Mouse (Mus musculus): ENCODE results near the gene Shank2. TPM values are rescaled to one million over a fixed set of nuclear protein-coding genes. Genes with fewer than 3 reads are reported as not detected.

Shank2 gene
- polyA plus RNA-seq, 1 experiment: 2.0 TPM

DNA sequence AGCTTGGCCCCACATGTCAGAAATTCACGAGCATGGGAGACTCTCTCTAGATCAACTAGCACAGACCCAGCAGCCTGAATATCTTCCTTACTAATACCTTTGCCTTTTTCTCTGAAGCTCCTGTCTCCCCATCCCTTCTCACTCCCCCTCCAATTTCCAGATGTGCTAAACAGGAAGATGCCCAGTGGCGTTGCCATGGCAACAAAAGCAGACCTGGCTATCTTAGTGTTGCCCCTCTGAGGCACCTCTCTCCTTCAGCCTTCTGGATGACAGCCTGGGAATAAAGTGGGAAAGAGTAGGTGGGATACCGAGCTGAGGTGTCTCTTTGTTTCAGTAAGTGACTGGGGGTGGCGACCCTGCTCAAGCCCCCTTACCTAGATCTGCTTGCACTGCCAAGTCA, 146.4 kb downstream of the Shank2 start:
- TF ChIP-seq CTCF (IDR thresholded peaks at IDR 0.05; ENCODE audit: control insufficient read depth, insufficient read depth, low read length) (no peak), POLR2A (IDR thresholded peaks at IDR 0.05; ENCODE audit: borderline replicate concordance, control insufficient read depth, low read depth, low read length) (no peak)
- 69% methylated on average over 4 of the region's 4 CpGs for WGBS
- no peaks in the 10 kb centered on the region for H3K4me1 ChIP-seq (ENCODE audit: control insufficient read depth, insufficient read depth, low read length)
- H3K4me3 ChIP-seq (replicated peaks; ENCODE audit: control insufficient read depth, low read depth, low read length): no peak overlapping the region
- H3K27ac ChIP-seq (ENCODE audit: control insufficient read depth, insufficient read depth, low read depth, low read length, poor library complexity): no peak overlapping the region

- TF ChIP-seq POLR2A (IDR thresholded peaks at IDR 0.05; ENCODE audit: borderline replicate concordance, control insufficient read depth, low read depth, low read length): no peak
- TF ChIP-seq CTCF (IDR thresholded peaks at IDR 0.05; ENCODE audit: control insufficient read depth, insufficient read depth, low read length): no peak
- 78% methylated on average over 4 of the region's 4 CpGs for WGBS
- H3K4me1 ChIP-seq (ENCODE audit: control insufficient read depth, insufficient read depth, low read length): no peaks in the 10 kb centered on the region
- H3K4me3 ChIP-seq (replicated peaks; ENCODE audit: control insufficient read depth, low read depth, low read length): no peak overlapping the region
- no peak overlapping the region for H3K27ac ChIP-seq (ENCODE audit: control insufficient read depth, insufficient read depth, low read depth, low read length, poor library complexity)
Measured at GRCm38 (mm10) chr7:144153124-144153523, 151.4 kb downstream of the Shank2 start.

DNA sequence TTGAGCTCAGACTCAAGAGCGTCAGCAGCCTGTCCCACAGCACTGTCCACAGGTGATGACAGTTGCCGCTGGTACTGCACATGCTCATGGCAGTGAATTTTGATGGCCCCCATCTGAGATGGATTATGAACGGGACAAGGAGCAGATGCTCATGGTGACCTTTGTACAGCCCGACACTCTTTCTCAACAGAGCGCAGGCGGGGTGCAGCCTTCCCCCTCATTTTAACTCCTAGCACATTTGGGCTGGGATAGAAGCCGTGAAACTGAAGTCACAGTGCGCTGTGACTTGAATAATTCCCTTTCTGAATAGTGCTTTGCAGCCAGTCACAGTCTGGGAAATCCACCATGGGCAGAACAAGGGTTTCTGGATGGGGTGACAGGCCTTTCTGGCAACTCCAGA, 152.0 kb downstream of the Shank2 start:
- no peak for TF ChIP-seq POLR2A (IDR thresholded peaks at IDR 0.05; ENCODE audit: borderline replicate concordance, control insufficient read depth, low read depth, low read length)
- no peak for TF ChIP-seq CTCF (IDR thresholded peaks at IDR 0.05; ENCODE audit: control insufficient read depth, insufficient read depth, low read length)
- no peak overlapping the region for H3K27ac ChIP-seq (ENCODE audit: control insufficient read depth, insufficient read depth, low read depth, low read length, poor library complexity)
- no peaks in the 10 kb centered on the region for H3K4me1 ChIP-seq (ENCODE audit: control insufficient read depth, insufficient read depth, low read length)
- 79% methylated on average over 8 of the region's 8 CpGs for WGBS
- H3K4me3 ChIP-seq (replicated peaks; ENCODE audit: control insufficient read depth, low read depth, low read length): no peak overlapping the region

GRCm38 (mm10) chr7:144157936-144158335, 156.2 kb downstream of the Shank2 start:
- Histone ChIP-seq H3K27ac (ENCODE audit: control insufficient read depth, insufficient read depth, low read depth, low read length, poor library complexity) (no peak overlapping the region), H3K4me1 (ENCODE audit: control insufficient read depth, insufficient read depth, low read length) (no peaks in the 10 kb centered on the region), H3K4me3 (replicated peaks; ENCODE audit: control insufficient read depth, low read depth, low read length) (no peak overlapping the region)
- WGBS: 79% methylated on average over 8 of the region's 8 CpGs
- TF ChIP-seq CTCF (IDR thresholded peaks at IDR 0.05; ENCODE audit: control insufficient read depth, insufficient read depth, low read length): no peak

DNA sequence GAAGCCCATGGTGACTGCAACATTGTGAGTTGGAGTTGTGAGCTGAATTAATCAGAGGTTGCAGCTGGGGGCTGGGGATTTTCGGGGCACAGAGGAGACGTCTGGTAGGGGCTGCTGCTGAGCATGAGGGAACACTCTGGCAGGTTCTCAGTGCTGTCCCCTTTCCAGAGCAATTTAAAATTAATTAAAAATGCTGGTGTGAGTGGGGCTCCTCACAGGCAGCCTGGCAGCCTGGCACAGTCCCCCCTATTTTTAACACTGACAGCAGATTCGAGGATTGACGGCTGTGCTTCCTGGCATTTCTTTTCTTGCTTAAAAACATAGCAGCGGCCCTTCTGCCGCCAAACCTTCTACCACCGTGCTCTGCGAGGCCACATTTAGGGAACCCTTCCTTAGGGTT, 157.8 kb downstream of the Shank2 start:
- 69% methylated on average over 8 of the region's 8 CpGs for WGBS

DNA sequence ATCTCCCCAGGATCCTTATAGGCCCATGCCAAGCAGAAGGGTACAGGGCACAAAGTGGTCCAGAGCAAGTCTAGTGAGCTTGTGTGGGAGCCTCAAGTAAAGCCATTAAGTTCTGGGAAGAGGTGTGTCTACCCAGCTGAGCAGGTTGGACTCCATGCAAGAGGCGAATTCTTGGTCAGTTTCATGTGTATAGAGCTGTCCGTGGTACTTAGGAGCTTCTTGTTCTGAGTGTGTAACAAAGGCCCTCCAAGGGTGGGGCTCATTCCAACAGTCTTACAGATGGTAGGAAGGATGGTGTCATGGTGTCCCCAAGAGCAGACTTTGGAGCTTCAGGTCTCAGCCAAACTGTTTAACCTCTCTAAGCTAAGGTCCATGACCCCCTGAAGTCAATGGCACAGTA, 158.3 kb downstream of the Shank2 start:
- H3K4me3 ChIP-seq (replicated peaks; ENCODE audit: control insufficient read depth, low read depth, low read length): no peak overlapping the region
- TF ChIP-seq POLR2A (IDR thresholded peaks at IDR 0.05; ENCODE audit: borderline replicate concordance, control insufficient read depth, low read depth, low read length) (no peak), CTCF (IDR thresholded peaks at IDR 0.05; ENCODE audit: control insufficient read depth, insufficient read depth, low read length) (no peak)
- H3K27ac ChIP-seq (ENCODE audit: control insufficient read depth, insufficient read depth, low read depth, low read length, poor library complexity): no peak overlapping the region
- WGBS: 48% methylated on average over 2 of the region's 2 CpGs
- H3K4me1 ChIP-seq (ENCODE audit: control insufficient read depth, insufficient read depth, low read length): no peaks in the 10 kb centered on the region

More for the DNA sequence above, 157.8 kb downstream of the Shank2 start:
- no peaks in the 10 kb centered on the region for H3K4me1 ChIP-seq (ENCODE audit: control insufficient read depth, insufficient read depth, low read length)
- TF ChIP-seq CTCF (IDR thresholded peaks at IDR 0.05; ENCODE audit: control insufficient read depth, insufficient read depth, low read length): no peak
- TF ChIP-seq POLR2A (IDR thresholded peaks at IDR 0.05; ENCODE audit: borderline replicate concordance, control insufficient read depth, low read depth, low read length): no peak
- H3K27ac ChIP-seq (ENCODE audit: control insufficient read depth, insufficient read depth, low read depth, low read length, poor library complexity): no peak overlapping the region
- H3K4me3 ChIP-seq (replicated peaks; ENCODE audit: control insufficient read depth, low read depth, low read length): no peak overlapping the region

GRCm38 (mm10) chr7:144160646-144161249, 159.0 kb downstream of the Shank2 start:
- Histone ChIP-seq H3K4me1 (ENCODE audit: control insufficient read depth, insufficient read depth, low read length) (no peaks in the 10 kb centered on the region), H3K27ac (ENCODE audit: control insufficient read depth, insufficient read depth, low read depth, low read length, poor library complexity) (no peak overlapping the region), H3K4me3 (replicated peaks; ENCODE audit: control insufficient read depth, low read depth, low read length) (no peak overlapping the region)
- TF ChIP-seq POLR2A (IDR thresholded peaks at IDR 0.05; ENCODE audit: borderline replicate concordance, control insufficient read depth, low read depth, low read length) (no peak), CTCF (IDR thresholded peaks at IDR 0.05; ENCODE audit: control insufficient read depth, insufficient read depth, low read length) (no peak)
- 78% methylated on average over 15 of the region's 15 CpGs for WGBS

GRCm38 (mm10) chr7:144170272-144170671, 168.5 kb downstream of the Shank2 start:
- no peaks in the 10 kb centered on the region for H3K4me1 ChIP-seq (ENCODE audit: control insufficient read depth, insufficient read depth, low read length)
- TF ChIP-seq CTCF (IDR thresholded peaks at IDR 0.05; ENCODE audit: control insufficient read depth, insufficient read depth, low read length) (no peak), POLR2A (IDR thresholded peaks at IDR 0.05; ENCODE audit: borderline replicate concordance, control insufficient read depth, low read depth, low read length) (no peak)
- H3K27ac ChIP-seq (ENCODE audit: control insufficient read depth, insufficient read depth, low read depth, low read length, poor library complexity): no peak overlapping the region
- no peak overlapping the region for H3K4me3 ChIP-seq (replicated peaks; ENCODE audit: control insufficient read depth, low read depth, low read length)
- WGBS: 72% methylated on average over 5 of the region's 5 CpGs

DNA sequence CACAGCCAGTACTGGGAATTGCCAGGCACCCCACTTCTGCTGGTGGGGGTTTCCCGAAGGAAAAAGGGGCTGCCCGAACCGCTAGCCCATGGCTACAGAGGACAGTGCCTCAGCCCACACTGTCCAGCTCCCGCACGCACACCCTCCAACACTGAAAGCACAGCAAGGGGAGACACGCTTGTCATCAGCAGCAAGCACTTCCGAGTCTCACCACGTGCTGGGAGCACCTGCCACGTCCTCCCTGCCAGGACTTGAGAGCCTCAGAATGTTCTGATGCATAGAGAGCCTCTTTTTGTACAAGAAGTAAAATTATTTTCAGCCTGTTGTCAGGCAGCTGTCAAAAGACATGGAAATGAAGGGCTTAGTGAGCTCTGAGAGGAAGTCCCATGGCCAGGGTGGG, 169.0 kb downstream of the Shank2 start:
- WGBS: 80% methylated on average over 9 of the region's 9 CpGs
- no peak for TF ChIP-seq CTCF (IDR thresholded peaks at IDR 0.05; ENCODE audit: control insufficient read depth, insufficient read depth, low read length)
- no peak for TF ChIP-seq POLR2A (IDR thresholded peaks at IDR 0.05; ENCODE audit: borderline replicate concordance, control insufficient read depth, low read depth, low read length)

More for the DNA sequence above, 169.0 kb downstream of the Shank2 start:
- no peak overlapping the region for H3K27ac ChIP-seq (ENCODE audit: control insufficient read depth, insufficient read depth, low read depth, low read length, poor library complexity)
- no peaks in the 10 kb centered on the region for H3K4me1 ChIP-seq (ENCODE audit: control insufficient read depth, insufficient read depth, low read length)
- no peak overlapping the region for H3K4me3 ChIP-seq (replicated peaks; ENCODE audit: control insufficient read depth, low read depth, low read length)

Measured in bone marrow, adult 2 months (tissue).